Mouse (Mus musculus): ENCODE results near the gene Nxn. TPM values are rescaled to one million over a fixed set of nuclear protein-coding genes. Genes with fewer than 3 reads are reported as not detected.

Nxn gene
- total RNA-seq, 2 experiments from 2014 or later, result 10.3 to 11.5 TPM

DNA sequence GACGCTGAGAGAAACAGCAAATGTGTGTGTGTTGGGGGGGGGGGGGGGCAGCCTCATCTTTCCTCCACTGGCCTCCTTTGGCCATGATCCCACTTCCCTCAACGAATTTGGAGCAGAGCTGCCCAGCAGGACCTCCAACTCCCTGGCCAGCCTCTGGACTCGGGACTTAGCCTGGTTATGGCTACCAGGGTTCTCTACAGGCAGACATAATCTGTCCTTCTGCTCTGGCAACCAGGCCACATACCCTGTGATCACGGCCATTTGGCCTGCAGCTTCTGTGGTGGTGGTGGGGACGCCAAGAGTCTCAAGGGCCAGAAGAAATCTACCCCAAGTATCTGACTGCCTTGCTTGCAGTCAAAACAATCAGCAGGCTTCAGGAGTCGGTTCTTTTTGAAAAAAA, 26.4 kb downstream of the Nxn start:
- DNase-seq (ENCODE audit: low spot score in 2 of 2), result no peak
- intact Hi-C loops (cut with DNase I), result no loop called here

DNA sequence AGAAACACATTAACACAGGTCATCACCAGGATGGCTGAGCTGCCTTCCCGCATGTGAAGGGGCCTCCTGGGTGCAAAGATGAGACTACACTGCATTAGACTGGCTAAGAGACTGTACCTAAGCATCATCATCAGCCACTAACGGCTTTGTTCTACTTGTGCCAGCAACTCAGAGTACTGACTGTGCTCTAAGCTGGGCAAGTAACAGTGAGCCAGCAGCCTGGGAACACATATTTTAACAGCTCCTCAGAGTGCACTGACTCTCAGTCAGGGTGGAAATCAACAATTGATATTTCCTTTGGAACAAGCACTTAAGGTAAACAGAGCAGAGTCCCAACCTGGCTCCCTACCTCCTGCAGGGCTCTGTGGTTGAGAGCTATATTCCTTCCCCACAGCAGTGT, 26.8 kb downstream of the Nxn start:
- no peak for DNase-seq (ENCODE audit: low spot score in 2 of 2)
- intact Hi-C loops (cut with DNase I), result no loop called here

DNA sequence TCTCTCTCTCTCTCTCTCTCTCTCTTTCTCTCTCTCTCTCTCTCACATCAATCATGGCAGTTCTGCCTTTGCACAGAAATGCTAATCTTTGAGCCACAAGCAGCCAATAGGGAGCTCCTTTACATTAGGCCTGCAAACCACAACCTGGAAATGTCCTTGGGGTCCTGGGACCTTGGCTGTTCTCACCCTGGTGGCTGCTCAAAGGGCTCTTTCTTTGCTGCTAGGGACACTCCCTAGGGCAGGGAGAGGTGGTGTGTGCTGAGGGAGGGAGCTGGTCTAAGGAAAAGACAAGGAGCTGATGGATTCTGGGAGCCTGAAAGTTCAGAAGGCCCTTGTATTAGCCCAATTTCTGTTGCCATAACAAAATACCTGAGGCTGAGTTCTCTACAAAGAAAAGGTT, 28.4 kb downstream of the Nxn start:
- intact Hi-C loops (cut with DNase I), result no loop called here
- DNase-seq (ENCODE audit: low spot score in 2 of 2), result no peak

DNA sequence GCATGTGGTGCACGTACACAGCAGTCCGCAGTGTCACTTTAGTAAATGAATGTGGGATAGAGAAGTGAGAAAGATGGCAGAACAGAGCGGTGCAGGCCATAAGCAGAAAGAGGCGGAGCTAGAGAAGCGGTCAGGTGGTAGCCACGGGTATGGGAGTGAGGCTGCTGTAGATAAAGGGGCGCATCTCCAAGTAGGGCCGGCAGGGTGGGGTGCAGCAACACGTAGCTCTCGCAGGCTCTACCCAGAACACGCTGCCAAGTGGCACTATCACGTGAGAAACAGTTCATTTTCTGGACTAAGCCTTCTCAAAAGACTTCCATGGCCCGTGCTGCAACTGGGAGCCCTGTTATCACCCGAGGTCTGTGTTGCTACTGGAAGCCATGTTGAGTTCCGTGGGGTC, 32.2 kb downstream of the Nxn start:
- no peak for DNase-seq (ENCODE audit: low spot score in 2 of 2)
- intact Hi-C loops (cut with DNase I), result no loop called here

DNA sequence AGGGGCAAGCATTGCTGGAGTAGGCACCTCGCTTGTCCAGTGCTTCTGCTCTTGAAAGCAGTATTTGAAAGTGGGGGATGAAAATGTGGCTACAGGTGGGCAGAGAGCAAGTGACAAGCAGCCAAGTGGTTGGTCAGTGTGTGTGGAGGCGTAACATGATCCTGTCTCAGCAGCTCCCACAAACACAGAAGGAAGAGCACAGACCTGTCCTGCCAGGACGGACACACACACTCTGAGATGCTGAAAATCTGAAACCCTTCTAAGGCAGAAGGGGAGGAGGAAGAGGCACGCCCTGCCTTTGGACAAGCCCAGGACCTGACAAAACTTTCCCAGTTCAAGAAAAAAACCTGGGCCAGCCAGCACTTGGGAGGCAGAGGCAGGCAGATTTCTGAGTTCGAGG, 34.9 kb downstream of the Nxn start:
- intact Hi-C loops (cut with DNase I), result no loop called here
- DNase-seq (ENCODE audit: low spot score in 2 of 2), result no peak

DNA sequence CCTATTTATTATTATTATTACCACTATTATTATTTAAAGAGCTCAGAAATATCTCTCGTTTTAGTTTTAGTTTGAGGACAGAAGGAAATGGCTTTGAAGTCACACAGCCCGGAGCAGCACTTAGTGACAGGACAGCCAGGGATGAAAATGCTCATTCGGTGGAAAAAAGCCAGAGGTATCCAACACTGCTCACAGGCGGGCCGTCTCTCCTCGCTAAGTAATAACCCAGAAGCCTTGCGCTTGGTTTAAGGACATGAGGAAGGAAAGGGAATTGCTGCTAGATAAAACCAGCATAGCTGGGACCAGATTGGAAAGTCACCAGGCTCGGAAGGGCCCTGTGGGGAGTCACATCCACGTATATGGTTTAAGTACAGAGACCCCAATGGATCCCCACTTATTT, 35.3 kb downstream of the Nxn start:
- no peak for DNase-seq (ENCODE audit: low spot score in 2 of 2)
- intact Hi-C loops (cut with DNase I), result no loop called here

DNA sequence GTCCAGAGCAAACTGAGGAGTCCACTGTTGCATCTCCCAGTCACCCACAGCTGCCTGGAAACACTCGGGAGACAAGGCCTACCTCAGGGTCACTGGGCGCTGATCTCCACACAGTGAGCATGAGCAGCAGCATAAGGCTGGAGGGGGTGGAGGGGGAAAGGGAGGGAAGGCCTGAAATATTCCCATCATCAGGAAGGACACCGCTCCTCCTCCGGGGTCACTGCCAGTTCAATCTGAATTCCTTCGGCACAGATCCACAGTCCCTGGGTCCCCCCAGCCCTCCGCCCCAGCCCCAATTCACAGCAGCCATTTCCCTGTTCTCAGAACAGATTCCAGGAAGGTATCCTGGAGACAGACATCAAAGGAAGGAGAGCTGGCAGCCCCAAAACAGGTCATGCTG, 35.8 kb downstream of the Nxn start:
- intact Hi-C loops (cut with DNase I), result no loop called here
- no peak for DNase-seq (ENCODE audit: low spot score in 2 of 2)

DNA sequence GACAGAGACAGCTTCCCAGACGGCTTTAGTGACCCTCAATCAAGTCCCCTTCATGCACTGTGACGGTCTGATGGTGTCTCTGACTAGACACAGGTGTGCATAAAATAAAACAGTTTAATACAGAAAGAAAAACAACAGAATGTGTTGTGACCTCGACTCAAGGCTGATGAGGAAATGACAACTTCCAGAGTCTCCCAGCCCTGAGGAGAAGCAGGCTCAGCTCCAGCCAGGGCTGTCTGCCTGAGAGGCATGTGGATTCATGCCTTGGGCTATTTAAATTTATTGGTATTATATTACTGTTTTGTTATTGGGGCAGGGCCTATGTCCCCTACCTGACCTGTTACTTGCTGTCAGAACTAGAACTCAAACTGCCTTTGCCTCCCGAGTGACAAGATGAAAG, 37.5 kb downstream of the Nxn start:
- intact Hi-C loops (cut with DNase I), result no loop called here
- DNase-seq (ENCODE audit: low spot score in 2 of 2), result no peak

DNA sequence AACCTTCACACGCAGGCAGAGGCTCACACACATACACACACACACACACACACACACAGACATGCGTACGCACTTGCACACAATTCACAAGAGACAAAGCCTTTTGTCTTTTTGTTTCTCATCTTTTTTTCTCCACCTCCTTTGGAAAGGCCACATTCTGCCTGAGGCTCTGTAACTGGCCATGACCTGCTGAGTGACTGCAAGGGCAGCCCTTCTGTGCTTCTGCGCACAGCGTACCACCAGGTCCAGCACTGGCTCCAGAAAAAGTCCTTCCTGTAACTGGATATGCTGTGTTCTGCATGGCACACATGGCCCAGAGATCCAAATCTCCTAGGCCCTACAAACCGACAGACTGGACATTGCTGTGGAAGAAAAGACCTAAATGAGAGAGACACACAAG, 38.7 kb downstream of the Nxn start:
- no peak for DNase-seq (ENCODE audit: low spot score in 2 of 2)
- intact Hi-C loops (cut with DNase I), result no loop called here

DNA sequence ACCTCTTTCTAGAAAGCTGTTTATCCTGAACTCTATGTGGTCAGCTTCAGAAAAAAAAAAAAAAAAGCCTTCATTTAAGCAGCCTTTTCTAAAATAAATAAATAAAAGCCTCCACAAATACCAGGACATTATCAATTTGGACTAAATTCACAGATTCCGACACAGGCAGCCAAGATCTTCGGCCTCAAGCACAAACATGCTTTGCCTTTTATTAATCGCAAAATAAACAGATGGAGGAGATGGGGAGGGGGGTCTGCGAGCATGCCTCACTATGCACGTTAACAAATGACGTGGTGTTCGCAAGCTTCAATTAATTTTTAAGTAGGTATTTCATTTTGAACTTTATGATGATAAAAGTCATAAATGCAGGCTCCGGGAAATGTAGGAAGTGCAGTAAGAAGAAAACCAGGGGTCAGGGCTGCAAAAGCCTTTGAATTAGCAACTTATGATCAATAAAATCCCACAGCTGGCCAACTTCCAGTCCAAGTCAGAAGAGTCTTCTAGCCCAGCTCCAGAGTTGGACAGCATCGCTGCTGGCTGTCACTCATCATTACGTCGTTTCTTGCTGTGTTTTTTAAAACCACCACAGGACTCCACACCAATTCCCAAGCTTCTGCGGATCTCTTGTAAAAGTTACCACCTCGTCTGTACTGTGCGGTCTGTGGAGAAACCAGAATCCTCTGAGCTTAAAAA, 40.2 kb downstream of the Nxn start:
- intact Hi-C loops (cut with DNase I), result no loop called here

DNA sequence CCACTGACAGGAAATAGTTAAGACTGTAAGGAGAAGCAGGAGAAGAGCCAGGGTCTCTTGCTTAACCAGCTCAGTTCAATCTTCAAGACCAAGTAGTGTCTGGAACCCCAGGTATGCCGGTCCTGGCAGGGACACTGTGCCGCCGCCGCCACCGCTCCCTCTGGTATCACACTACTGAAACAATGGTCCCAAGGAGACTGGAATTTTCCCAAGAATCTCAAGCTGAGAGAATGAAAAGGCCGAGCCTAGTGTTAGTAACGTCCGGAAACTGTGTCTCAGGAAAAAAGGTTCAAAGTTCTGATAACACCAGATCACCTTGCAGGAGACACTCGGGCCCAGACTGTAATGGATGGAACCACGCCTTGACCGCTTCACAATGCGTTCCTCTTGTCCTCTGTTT, 41.5 kb downstream of the Nxn start:
- no peak for DNase-seq (ENCODE audit: low spot score in 2 of 2)
- intact Hi-C loops (cut with DNase I), result no loop called here

More for the DNA sequence above, 40.2 kb downstream of the Nxn start:
- no peak for DNase-seq (ENCODE audit: low spot score in 2 of 2)

DNA sequence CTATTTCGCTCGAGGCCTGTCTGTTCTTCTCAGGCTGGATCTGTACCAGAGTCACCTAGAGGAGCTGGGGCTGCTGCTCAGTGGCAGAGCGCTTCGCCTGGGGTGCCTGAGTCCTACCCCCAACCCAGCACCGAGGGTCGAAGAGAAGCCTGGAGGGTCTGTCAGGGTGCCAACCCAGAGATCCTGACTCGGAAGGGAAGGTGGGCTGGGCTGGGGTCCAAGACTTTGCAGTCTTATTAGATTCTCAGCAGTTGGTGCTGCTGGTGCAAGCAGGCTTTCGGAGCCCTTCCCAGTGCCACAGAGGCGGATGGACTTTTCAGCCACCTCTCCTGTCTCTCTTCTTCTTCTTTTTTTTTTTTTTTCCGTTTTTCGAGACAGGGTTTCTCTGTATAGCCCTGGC, 42.8 kb downstream of the Nxn start:
- intact Hi-C loops (cut with DNase I), result no loop called here

DNA sequence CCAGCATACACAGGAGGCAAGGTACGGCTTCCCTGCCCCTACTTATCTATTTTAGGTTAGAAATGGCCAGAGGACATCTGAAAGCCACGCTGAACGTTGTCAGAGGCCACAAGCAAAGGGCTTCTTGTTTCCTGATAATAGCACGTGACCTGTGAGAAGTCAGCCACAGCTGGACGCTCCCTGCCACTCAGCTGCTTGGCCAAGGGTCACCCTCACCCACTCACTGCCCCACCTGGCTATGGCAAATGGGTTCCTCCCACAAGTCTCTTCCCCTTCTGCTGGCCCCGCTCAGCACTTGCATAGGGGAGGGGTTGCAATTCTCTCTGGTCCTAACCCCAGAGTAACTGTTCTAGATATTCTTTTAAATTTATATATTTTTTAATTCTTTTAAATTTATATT, 43.5 kb downstream of the Nxn start:
- no peak for DNase-seq (ENCODE audit: low spot score in 2 of 2)
- intact Hi-C loops (cut with DNase I), result no loop called here

More for the DNA sequence above, 42.8 kb downstream of the Nxn start:
- DNase-seq (ENCODE audit: low spot score in 2 of 2), result no peak

DNA sequence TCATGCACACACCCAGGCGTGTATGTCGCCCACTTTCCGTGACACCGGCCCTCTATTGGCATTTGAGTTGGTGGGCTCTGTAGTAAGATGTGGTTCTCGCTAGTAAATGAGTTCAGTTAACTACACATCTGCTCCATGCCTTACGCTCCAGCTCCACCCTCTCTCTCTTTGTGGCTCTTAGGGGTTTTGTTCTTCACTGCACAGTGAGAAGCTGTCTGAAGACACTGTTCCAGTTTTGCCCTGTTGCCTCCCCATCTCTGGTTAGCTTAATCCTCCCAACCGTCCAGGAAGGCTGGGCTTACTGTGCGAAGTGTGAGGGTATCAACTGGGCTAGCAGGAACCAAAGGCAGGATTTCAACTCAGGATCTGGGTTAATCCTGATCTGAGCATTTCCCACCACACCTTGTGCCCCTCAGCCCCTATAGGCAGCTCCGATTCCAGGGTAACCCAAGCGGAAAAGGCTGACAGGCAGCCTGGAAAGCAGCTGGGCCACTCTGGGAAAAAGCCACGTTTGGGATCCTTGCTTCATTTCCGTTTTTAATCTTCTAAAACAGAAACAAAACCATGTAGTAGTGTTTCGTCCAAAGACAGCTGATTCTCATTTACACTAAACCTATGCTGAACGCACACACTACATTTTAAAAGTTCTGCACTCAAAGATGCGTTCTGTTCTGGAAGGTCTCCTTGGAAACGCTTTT, 45.9 kb downstream of the Nxn start:
- no peak for DNase-seq (ENCODE audit: low spot score in 2 of 2)

DNA sequence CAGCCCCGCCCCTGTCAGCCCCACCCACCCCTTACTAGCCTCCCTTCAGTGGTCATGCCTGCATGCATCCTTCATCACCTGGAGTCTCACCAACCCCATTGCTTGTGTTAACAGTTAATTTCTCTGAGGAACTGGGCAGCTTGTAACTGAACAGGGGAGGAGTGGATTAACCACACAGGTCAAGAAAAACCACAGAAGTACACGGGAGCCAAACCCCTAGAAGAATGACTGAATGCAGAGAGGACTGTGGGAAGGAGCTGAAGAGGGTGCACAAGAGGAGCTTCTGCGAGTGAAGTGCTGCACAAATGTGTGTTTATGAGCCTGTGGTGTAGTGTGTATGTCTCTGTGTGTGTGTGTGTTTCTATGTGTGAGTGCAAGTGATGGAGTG, 47.3 kb downstream of the Nxn start:
- no peak for DNase-seq (ENCODE audit: low spot score in 2 of 2)
- intact Hi-C loops (cut with DNase I), result no loop called here

More for the DNA sequence above, 45.9 kb downstream of the Nxn start:
- intact Hi-C loops (cut with DNase I), result no loop called here

DNA sequence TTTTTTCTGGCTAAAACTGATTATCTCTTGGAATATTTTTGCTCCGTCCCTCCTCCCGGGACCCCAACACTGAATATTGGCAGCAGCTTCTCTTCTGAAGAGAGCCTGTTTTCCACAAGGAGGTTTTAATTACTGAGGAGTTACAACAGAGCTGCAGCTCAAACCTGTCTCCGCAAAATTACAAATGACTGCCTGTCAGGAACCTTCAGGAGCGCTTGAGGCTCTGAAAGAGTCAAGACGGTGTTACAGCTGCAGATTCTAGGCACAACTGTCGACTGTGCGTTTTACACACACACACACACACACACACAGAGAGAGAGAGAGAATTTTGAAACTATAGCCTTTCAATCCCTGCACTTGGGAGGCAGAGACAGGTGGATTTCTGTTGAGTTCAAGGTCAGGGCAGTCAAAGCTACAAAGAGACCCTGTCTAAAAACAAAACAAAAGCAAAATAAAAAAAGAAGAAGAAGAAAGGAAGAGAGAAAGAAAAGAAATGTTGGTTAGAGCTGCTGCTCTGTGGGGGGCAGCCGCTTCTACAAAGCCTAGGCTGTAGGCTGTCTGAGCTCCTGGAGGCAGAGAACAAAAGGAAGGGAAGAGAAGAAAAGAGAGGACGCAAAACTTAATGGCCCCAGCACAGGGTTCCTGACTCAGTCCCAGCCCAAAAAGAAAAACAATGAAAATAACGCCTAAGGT, 47.9 kb downstream of the Nxn start:
- intact Hi-C loops (cut with DNase I), result no loop called here
- no peak for DNase-seq (ENCODE audit: low spot score in 2 of 2)

DNA sequence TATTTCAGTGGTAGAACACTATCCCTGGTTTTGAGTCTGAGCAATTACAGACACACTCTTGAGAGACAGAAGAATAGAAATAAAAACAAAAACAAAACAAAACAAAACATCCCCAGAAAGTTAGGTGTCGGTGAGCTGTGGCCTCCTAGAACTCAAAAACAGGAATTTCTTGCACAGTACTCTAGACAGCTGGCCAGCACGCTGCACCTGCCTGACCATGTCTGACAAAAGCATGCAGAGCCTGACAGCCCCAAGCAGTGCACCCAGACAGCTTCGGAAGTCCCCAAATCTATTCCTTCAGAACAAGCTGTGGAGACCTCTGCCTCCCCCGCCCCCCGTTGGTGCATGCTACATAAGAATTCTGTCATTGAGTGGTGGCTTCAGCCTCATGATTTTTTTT, 49.1 kb downstream of the Nxn start:
- intact Hi-C loops (cut with DNase I), result no loop called here
- DNase-seq (ENCODE audit: low spot score in 2 of 2), result no peak

DNA sequence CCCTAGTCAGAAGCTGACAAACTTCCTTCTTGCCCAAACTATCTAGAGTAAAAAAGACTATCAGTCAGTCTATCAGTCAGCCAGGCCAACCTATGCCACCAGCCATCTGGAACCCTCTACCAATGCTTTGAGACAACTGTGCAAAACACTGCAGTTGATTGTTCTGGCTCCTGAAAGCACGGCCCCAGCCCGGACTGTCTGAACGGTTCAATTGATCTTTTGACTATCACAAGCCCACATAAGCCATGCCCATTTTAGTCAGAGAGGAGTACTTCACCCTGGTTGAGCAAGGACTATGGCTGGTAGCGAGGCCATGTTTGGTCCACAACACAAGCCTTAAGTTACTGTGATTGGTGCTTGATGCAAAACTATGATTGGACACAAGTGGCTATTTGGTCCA, 51.4 kb downstream of the Nxn start:
- intact Hi-C loops (cut with DNase I), result no loop called here
- no peak for DNase-seq (ENCODE audit: low spot score in 2 of 2)

DNA sequence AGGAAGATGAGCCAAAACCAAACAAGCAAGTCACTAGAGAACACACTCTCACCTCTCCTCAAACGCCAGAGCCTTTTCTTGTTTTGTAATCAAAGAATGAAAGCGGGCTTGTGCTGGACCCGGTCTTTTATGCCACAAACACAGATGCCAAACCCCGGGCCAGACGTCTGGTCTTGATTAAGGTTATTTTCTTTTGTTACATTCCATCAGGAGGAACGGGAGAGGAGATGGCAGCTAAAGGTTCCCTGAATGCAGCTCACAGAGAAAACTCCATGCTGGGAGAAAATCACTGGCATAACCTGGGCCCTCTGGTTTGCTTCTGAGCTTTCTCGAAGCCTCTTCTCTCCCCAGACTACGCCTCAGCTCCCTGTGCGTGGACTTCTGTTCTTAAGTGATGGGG, 55.9 kb downstream of the Nxn start:
- intact Hi-C loops (cut with DNase I), result no loop called here
- no peak for DNase-seq (ENCODE audit: low spot score in 2 of 2)

DNA sequence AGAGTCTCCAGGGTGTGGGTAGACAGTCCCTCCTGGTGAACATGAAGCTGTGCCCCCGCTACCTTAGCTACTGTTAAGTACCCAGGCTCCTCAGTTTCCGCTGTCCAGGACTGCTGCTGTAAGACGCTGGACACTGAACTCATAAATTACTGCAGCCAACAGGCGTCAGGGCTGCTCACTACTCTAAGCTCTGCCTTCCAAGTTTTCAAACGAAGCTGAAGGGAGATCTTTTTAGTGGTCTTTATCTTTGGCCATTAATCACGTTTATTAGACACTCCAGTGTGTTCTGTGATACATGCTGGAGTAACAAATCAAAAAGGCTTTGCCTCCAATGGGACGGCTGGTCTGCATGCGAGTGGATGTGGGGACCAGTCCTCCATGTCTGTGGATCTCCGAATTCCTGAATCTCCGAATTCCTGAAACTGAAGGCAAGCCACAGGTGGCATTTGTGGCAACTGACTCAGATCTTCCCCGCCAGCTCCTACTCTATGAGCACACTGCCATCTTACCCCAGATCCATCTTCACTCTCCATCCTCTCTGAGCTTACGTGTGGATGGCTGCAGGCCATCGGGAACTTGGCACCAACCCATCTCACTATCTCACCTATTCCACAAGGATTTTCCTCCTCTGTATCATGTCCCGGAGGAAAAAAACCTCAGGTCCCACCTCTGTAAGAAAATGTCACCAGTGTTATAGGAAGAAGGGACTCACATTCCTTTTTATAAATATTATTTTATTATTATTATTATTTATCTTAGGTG, 56.9 kb downstream of the Nxn start:
- intact Hi-C loops (cut with DNase I), result no loop called here
- no peak for DNase-seq (ENCODE audit: low spot score in 2 of 2)
